Mouse (Mus musculus) right cerebral cortex, postnatal 10 days (tissue): ENCODE measurements around the gene Med12l.
A peak's percentile ranks its signal among the peaks of the same experiment; 100 is the strongest.

Source experiments
- DNase-seq, 2 experiments: peaks; one replicate each; pipeline ENCODE4 v3.0.0; 2021; ENCODE audit warnings: low spot score in 2 of 2

The Med12l gene

DNA sequence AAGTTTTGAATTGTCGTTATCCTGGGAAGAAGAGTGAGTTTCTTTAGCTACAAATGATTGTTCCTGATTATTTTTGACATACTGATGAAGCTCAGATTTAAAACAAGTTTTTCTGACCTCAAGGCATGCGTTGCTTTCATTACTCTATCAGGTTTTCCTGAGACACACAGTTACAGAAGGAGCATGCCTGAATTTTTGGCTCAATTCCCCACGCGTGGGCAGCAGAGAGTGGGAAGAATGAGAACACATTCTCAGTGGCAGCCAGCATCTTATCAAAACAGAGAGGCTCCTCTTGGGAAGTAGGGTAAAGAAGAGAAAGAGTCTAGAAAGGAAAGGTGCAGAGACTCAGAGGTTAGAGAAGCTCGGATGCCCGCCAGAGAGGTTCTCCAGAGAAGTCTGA is 237.8 kb downstream of the Med12l start:
- DNase-seq = peak; percentile 85 to 87

DNA sequence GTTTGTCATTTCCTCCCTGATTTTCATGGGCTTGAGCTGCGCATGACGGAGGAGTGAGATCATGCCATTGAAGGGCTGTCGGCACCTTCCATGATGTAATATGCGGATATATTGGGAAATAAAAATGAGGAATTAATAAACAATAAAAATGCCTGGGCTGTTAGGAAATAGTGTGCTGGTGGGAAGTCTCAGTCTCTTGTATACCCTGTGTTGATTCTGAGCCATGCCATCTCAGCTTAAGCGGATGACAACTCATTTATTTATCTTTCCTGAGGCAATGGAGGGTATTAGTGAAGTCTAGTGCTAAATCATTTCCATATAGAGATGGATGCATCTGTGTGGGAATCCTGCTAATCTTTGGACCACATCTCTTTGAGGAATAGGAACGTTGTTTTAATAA is 242.4 kb downstream of the Med12l start:
- no peak for DNase-seq

DNA sequence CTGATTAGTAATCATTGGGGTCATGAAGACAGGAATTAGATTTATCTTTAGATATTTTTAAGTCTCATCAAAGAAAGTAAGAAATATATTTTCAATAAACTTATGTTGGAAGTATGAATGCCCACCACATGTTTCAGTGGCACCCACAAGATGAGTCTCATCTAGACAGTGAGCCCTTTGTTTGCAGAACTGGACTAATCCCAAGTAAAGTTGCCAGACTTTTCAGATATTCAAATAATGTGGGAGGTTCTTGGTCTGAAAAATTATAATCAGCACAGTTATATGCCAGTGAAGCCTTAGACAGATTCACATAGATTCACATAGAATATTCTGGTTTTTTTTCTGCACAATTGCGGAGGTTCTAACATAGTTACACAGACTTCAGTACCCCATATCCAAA is 244.8 kb downstream of the Med12l start:
- no peak for DNase-seq

DNA sequence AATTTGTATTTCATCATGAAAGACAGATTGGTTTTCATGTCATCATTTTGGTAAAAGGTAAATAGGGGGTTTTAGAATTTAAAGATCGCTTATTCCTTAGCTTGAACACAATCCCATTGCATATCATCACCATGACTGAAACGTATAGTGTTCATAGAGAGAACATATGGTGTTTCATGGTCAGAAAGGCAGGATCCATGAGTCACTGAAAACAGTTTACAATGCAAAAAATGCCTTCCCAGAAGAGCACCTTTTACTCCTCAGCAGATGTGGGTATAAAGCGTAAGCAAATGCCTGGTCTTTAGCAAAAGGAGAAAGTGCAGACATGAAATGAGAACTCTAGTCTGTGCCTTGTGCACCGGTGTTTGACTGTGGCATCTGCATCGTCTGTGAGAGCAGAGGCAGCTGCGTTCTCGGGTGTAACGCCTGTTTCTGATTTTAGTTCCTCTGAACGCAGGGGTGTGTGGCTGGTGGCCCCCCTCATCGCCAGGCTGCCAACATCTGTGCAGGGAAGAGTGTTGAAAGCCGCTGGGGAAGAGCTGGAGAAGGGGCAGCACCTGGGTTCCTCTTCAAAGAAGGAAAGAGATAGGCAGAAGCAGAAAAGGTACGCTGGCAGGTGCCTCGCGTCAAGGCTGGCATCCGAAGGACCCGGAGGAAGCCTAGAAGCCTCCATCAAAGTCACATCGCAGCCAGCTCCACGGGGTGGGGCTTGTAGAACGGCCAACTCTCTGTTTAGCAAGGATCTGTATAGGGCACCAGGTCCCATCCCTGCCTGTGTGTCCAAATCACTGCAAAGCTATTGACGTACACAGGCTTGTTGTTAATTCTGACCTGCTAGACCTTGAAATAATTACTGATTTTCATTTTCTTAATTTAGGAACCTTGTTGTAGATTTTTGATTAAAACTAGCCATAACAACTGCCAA is 252.4 kb downstream of the Med12l start:
- DNase-seq = peak; percentile 29 to 36

GRCm38 (mm10) chr3:59260745-59261144 is 255.1 kb downstream of the Med12l start:
- peak in 1 of 2 experiments; percentile 43 for DNase-seq

DNA sequence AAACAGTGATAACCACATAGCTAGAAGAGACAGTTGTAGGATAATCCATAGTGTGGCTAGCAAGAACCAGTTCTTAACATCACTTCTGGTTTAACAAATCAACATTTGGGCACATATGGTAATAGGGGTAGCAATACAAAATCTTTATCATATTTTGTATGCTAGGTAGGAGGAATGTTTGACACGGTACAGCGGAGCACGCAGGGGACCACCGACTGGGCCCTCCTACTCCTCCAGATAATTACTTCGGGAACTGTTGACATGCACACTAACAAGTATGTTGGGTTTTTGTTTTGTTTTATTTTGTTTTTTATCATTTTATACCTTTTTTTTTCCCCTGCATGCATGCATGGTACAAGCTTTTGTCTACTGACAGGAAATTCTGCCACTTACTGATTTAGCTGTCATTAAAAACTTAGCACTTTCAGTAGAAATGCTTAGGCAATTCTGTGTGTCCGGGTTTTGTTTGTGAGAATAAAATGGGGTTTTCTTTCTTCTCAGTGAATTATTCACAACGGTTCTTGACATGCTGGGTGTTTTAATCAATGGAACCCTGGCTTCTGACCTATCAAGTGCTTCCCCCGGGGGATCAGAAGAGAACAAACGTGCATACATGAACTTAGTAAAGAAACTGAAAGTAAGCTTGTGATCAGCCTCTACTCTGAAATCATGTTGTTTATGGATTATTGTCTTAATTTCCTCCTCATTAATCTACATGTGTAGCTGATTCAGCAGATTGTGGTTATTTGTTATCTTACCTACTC is 256.3 kb downstream of the Med12l start:
- no peak for DNase-seq

GRCm38 (mm10) chr3:59262704-59263103 is 257.1 kb downstream of the Med12l start, which contains the start of gene P2ry12:
TSS of gene P2ry12 (minus strand) at chr3:59262871.
- DNase-seq = no peak

DNA sequence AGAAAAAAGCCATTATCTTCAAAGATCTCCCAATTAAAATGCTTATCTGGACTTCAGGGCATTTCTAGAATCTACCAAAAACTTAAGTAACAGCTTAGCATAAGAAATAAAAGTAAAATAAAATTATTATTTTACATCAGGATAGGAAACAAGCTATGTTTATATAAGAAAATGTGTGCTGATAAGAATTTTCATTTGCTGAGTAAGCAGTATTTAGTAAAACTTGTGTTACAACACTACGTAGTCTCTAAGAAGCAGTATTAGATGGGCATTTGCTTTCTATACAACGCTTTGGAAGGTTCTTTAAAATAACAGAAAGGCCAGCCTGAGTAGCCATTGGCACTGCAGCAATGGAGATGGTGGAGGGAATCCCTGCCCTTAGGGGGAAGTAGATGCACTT is 257.8 kb downstream of the Med12l start:
- DNase-seq = no peak

DNA sequence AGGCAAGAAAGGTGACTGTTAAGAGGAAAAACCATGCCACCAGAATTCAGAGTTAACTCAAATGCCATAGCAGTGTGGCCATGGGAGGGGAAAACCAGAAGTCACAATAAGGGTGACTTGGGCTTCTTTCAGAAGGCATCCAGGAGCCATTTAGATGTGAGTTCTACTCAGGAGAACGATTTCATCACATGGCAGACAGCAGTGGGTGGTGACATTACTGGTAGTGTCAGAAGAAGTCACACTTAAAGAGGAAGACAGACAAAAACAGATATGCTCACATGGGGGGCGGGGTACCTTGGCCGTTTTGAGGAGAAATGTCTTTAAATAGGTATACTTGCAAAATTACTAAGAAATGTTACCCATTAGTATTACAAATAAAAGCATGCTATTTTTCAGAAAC is 258.4 kb downstream of the Med12l start:
- no peak for DNase-seq

- no peak for DNase-seq
Observed at GRCm38 (mm10) chr3:59270811-59271210, 265.2 kb downstream of the Med12l start.

GRCm38 (mm10) chr3:59277502-59278253 is 272.1 kb downstream of the Med12l start:
- DNase-seq = no peak

DNA sequence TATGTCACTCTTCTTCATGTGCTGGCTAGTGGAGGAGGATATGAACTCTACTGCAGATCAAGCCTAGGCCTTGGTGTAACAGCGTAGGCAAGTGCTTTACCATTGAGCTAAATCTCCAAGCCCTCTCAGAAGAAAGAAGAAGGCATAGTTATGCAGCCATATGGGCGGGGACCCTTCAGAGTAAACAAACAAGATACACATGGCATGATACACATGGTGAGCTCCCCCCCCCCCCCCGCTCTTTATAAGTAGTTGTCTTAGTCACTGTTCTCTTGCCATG is 272.6 kb downstream of the Med12l start:
- DNase-seq = no peak

DNA sequence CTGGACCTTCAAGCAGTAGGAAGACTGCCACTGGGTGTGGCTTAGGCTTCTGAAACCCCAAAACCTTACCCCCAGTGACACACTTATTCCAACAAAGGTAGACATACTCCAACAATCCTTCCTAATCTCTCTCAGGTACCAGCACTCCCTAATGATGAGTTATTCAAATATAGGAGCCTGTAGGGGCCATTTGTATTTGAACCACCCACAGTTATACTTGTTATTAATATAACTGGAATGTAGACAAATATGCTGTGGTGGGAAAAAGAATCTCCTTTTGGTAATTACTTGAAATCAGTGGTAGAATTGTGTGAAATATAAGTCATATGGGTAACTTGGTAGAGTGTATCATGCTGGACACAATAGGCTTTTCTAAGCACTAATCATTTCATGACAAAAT is 273.0 kb downstream of the Med12l start:
- no peak for DNase-seq

DNA sequence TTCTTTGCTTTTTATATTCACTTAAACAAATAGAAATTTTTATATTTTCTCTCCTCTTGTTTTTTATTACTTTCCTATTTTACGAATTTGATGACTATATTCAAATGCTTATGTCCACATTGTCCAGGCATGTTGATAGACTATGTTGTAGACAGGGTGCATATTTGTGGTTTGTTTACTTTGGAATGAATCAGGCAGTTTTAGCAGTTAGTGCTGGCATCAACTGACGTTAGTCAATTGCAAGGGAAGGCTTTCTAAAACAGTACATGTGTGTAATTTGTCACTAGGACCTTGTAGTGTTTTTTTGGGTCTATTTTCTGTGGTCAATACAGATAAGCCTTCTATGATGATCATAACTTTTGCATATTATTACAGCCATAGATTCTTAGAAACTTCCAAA is 284.9 kb downstream of the Med12l start:
- no peak for DNase-seq

GRCm38 (mm10) chr3:59293437-59294199 is 288.0 kb downstream of the Med12l start:
- no peak for DNase-seq

DNA sequence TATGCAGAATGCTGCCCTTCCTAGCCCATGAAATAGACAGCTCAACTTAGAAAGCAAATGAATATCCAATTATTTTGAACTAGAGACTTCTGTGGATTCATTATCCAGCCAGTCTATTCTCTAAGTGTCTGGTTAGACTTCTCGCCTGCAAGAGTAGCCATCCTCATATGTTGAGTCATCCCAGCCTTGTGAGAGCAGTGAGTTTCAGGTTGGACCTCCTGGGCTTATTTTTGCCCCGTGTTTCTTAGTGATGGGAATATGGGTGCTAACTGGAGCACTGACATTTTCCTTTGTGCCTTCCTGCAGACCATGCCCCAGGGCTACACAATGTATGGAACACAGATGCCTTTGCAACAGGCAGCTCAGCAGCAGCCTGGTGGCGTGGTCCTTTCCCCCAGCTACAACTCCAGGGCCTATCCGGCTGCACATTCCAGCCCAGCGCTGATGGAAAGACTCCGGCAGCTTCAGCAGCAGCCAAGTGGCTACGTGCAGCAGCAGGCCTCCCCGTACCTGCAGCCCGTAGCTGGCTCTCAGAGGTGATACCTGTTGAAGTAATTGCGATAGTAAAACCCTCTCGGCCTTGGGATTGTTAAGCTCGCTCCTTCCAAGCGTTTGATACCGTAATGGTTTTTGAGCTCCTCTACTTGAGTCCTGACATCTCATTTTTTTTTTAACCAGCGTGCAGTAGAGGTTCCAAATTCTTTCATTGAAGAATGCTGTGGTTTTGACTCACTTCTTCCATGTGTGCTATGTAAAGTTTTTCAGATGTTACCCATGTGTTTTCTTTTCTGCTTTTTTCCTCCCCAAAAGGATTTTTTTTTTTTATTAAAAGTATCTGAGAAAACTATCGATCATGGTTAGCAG is 290.3 kb downstream of the Med12l start:
- no peak for DNase-seq

GRCm38 (mm10) chr3:59296563-59297130 is 291.0 kb downstream of the Med12l start:
- DNase-seq = no peak

DNA sequence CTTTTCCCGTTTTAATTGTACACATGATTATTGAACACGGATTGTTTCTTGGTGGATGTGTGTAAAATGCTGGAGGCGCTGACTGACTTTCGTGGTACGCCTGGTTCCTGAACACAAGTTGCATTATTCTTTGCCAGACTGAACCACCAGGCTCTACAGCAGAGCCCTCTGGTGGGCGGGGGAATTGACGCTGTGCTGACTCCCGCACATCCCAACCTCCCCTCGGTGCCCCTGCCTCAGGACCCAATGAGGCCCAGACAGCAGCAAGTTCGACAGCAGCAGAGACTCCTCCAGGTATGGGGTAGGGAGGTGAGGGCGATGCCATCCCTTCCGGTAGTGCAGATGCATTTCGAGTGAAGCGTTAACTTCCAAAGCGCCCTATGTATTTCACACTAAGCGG is 292.0 kb downstream of the Med12l start:
- DNase-seq = no peak

GRCm38 (mm10) chr3:59304944-59305343 is 299.3 kb downstream of the Med12l start:
- no peak for DNase-seq

DNA sequence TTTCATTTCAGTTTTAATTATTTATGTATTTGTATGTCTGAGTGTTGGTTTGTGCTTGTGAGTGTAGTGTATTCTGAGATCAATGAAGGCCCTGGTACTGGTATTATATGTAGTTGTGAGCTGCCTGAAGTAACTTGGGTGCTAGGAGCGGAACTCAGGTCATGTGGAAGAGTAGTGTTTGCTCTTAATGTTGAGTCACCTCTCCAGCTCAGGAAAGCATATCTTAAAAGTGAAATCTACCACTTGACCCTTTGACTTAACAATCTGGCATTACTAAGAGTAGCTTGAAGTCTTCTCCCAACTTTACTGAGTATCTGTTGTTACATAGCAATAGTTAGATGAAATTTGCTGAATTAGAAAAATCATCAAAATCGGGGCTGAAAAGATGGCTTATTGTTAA is 299.9 kb downstream of the Med12l start:
- no peak for DNase-seq
